Mouse (Mus musculus): ENCODE results near the gene Etv6.

The Etv6 gene

DNA sequence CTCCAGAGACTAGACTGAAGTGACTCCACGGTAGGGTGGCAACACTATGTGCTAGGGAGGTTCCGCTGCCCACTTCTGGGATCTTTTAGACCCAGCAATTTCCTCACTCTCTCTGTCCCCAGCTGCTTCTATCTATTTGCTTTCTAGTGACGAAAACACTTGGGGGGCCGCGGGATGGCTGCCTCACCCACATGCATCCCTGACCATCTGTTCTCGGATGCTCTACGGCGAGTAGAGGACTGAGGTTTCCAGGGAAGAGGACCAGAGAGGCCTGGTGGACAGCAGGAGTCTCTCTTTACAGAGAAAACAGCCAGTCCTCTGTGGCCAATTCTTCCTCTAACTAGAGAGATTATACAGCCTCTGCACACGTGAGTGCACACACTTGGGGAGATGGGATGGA, 43.6 kb downstream of the Etv6 start:
- DNase-seq, result no peak

GRCm38 (mm10) chr6:134079563-134079962, 44.1 kb downstream of the Etv6 start:
- DNase-seq, result no peak

GRCm38 (mm10) chr6:134080946-134081345, 45.4 kb downstream of the Etv6 start:
- DNase-seq, result no peak

DNA sequence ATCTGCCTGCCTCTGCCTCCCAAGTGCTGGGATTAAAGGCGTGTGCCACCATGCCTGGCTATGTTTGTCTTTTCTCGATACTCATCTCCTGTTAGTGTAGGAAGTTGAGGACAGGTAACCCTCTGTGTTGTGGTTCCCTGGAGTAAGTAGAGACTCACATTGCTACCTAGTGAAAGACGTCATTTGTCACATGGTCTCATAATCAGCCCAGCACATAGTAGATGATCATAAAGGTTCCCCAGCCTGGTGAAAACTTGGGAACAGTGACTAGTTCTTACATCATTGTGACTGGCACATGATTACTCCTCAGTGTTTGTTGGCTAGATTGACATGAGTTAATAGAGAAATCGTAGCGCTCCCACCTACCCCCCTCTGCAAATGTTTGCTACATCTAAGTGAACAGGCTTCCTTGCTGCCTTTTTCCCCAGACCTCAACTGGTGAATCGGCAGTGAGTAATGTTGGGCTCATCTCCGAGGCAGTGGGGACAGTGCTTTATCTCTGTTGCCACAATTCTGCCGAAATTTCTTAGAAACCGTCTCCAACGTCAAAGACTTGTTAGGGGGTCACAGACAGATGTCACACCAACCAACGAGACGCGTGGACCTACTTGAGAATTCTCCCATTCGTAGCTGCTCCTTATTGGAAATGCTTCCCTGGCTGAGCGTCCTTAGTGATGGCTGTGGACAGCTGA, 46.9 kb downstream of the Etv6 start:
- no peak for DNase-seq

- DNase-seq, result no peak
Observed at GRCm38 (mm10) chr6:134083428-134083827, 47.9 kb downstream of the Etv6 start.

GRCm38 (mm10) chr6:134086351-134086750, 50.9 kb downstream of the Etv6 start:
- DNase-seq, result no peak

DNA sequence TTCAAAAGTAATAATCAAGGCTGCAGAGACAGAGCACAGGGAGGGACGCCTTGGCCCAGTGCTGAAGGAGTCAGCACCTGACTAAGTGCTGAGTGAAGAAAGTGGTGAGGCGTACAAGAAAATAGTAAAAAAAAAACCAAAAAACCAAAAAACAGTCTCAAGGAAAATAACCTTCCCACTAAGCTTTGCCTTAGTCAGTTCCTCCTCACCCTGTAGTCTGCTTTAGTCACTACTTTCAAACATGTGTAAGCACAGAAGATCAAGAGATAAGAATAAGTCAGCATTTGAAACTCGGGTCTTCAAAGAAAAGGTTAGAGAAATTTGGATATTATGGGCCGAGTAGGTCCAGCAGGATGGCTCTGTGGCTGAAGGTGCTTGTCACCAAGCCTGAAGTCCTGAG, 52.2 kb downstream of the Etv6 start:
- no peak for DNase-seq

DNA sequence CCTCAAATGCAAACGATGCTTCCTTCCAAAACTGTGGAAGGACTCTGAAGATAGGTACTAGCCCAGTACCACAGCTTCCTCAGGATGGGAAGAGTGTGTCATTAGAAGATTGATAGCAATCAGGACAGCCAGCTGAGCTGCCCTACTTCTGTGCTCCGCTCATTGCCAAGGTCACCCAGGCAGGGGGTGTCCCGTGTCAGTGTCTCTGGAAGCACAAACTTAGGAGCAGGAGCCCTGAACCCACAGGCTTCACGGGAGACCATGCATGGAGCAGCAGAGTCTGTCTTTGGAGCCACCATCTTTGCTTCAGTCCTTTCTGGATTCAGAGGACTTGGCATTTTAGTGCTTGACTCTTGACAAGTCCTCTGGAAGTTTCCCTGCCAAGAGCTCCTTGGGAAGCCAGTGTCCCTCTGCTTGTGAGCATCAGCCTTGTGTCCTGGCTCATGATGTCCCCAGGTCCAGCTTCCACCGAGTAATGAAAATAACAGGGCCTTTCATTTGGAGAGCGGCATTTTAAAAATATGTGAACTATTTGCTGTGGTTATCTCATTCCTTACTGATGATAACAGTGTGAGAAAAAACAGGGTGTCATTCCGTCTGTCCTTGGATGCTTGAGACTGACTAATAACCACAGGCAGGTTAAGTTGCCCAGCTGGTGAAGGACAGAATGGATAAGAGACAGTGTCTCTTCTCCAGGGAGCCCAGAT, 54.3 kb downstream of the Etv6 start:
- no peak for DNase-seq

DNA sequence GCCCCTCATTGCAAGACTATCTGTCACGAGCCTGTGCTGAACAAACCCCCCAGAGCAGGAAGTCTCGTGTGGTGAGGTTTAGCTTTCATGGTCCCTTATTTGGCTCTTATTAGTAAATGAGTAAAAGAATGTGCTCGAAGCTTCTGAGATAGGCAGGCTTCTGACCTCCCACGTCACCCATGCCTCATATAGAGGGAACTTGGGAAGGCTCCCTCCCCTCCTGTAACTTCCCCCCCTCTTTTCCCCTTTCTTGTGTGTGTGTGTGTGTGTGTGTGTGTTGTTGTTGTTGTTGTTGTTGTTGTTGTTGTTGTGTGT, 54.8 kb downstream of the Etv6 start:
- no peak for DNase-seq

GRCm38 (mm10) chr6:134090875-134091274, 55.4 kb downstream of the Etv6 start:
- no peak for DNase-seq

DNA sequence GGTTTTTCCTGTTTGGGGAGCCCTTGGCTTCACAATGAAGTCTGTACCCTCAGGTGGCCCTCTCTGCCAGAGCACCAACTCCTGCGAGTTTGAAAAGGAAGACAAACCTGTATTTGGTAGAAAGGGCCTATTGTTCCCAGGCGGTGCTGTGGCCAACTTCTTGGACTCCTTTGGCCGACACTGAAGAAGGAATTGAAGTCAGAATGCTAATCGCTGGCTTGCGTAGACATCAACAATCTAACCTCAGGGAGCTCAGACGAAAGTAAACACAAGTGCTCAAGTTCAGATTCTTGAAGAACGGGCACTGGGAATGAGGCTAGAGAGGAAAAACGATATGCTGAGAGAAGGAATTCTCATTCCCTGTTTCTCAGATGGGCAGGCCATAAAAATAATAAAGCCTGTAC, 55.9 kb downstream of the Etv6 start:
- no peak for DNase-seq

DNA sequence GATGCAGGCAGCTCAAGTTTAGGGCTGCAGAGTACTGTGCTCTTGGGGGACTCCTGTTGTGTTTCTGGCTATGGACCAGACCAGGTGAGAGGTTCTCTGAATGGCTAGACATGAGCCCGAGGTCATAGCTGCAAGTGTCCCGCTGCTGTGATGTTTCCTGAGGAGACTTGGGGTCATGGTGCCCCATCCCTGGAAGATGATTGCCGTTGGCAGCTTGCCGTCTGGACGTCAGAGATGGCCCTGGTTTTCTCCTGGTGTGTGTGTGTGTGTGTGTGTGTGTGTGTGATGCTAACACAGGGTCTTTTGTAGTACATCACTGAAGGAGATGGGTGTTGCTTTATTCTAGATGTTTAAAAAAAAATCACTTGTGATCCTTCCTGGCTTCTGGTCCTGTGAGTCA, 58.6 kb downstream of the Etv6 start:
- DNase-seq, result no peak

- no peak for DNase-seq
Observed at GRCm38 (mm10) chr6:134094620-134095019, 59.1 kb downstream of the Etv6 start.

GRCm38 (mm10) chr6:134095582-134095981, 60.1 kb downstream of the Etv6 start:
- no peak for DNase-seq

DNA sequence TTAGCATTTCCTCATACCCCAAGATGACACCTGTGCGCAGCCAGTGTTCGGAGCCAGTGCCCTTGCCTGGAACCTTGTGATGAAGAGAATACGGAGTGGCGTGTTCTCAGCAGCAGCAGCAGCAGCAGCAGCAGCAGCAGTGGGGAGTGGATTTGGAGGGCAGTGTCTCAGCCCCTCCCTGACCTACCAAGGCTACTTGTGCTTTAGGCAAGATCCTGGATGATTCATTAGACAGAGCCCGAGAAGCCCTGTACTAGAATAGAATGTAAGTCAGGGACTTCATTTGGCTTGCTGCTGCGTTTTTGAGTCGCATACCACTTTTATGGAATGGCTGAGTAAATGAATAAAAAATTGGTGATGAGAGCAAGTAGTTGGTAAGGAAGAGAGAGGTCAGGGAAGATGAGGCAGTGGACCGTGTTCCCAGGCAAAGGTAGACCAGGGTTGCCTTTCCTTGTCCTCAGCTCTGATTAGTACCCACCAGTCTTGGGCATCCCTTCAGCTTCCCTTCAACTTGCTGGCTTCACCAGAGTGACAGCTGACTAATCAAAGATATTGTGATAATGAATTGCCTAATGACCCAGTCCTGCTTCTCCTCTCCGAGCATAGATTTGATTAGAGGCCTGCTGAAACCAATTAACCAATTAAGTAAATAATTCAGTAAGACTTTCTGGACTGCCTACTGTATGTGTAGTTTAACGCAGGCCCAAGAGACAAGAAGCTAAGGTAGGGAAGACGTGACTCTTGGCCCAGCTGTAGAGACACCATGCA, 64.7 kb downstream of the Etv6 start:
- no peak for DNase-seq

DNA sequence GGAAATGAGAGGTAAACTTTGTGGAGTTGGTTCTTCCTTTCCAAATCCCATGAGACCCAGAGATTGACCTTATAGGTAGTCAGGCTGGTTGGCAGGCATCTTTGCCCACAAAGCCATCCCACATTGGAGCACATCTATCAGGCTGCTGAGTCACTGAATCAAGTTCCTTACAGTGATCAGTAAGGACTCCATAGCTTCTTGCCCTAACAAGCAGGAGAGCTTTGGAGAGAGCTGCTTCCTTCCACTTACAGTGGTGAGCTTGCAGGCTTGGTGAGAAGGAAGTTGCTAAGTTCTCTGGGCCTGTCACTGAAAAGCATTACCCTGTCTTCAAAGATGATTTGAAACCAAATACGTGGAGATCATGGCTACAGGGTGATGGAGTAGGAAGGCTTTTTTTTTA, 66.9 kb downstream of the Etv6 start:
- DNase-seq, result no peak

GRCm38 (mm10) chr6:134103519-134103918, 68.0 kb downstream of the Etv6 start:
- no peak for DNase-seq

DNA sequence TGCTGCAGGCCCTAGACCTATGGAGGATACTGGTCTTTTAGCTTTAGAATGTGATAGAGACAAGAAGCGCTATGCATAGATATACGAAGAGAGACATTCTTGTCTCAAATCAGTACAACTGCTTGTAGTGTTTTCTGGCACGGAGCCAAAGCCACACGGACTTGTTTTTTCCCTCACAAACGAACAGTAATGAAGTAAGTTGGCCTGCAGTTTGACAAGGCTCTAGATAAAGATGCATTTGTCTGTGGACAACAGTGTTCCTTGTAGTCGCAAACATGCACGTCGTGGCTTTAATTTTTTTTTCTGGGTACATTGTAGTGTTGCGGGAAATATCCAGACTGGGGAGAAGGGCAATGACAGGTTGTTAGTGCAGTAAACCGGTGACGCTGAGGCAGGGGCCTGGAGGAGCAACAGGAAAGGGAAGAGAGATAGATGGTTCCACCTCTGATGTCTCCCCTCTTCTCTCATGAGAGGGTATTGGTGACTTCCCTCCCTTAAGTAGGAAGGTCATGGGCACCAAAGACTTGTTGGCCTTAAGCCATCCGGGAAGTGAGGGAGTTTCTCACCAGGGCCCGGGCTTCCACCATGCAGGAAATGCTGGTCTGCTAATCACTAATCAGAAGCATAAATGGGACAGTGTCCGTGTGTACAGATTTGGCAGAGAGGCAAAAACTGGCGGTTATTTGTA, 70.2 kb downstream of the Etv6 start:
- no peak for DNase-seq

GRCm38 (mm10) chr6:134107696-134108095, 72.2 kb downstream of the Etv6 start:
- DNase-seq, result no peak

DNA sequence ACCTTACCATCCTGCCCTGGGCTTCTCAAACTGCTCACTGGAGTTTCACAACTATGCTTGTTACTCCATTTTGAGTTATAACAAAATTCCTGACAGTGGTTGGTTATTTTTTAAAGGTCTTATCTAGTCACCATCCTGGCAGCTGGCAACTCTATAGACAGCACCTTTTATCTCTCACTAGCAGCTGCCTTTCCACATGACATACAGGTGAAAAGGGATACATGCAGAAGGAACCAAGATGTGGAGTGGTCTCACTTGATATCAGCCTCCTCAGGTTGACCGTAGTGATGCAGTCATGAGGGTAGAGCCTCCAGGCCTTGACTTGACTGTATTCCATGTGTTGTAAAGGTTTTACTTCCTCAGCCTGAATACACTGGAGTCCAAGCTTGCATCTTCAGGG, 74.2 kb downstream of the Etv6 start:
- no peak for DNase-seq

GRCm38 (mm10) chr6:134110206-134110605, 74.7 kb downstream of the Etv6 start:
- DNase-seq, result no peak

- DNase-seq, result no peak
Observed at GRCm38 (mm10) chr6:134111599-134111998, 76.1 kb downstream of the Etv6 start.

DNA sequence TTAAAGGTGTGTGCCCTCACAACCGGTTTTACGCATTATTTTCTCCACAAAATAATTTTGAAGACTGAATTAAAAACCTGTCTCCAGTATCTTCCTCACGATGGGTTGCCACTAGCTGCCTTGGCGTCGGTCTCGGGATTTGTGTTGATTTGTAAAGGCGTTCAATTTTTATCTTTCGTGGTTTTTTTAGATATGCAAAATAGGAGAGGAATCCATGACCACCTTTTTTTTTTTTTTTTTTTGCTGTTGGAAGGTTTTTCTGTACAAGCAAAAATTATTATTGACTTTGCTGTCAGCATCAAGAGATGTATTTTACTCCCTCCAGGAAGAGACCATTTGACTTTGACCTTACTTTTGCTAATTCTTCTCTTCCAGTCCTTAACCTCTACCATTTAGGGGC, 77.3 kb downstream of the Etv6 start:
- DNase-seq, result no peak

- DNase-seq, result no peak
Observed at GRCm38 (mm10) chr6:134113168-134113567, 77.7 kb downstream of the Etv6 start.
